Mouse (Mus musculus) T-helper 17 cell (primary cell): ENCODE results near the gene Gm5129.
"Not testable (repeated sequence)": the region's sequence is repeated elsewhere in the genome, so short reads cannot be mapped to it uniquely, and the experiment has no call there.

ENCODE experiments used
- in situ Hi-C, 2 experiments: fragments of 300-600 bp; cut with MboI, MseI; formaldehyde crosslinking; loops; 1 replicate in 1 of 2; 2 replicates in 1 of 2; pipeline ENCODE4 v1.15.1; 2025; ENCODE audit warnings: high pct_unique_total_duplicates in 2 of 2

The Gm5129 gene

DNA sequence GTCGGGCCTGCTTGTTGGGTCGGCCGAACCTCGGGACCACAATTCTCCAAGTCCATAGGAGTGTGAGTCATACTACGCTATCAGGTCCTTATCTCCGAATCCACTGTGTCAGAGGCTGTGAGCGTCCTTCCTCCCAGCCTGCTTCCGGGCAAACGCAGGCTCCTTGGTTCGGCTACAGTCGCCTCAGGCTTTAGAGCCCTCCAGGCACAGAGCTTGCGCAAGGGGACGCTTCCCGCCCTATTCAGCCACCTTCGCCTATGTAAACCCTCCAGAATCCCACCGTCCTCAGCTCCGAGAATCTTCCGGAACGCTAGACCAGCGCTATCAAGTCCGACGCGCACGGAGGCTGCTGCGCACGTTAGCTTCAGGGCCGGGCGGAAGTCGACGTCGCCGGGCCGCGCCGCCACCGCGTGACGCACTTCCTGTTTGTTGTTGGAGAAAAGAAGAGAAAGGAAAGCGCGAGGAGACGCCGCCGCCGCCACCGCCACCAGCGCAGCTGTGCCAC is at the start of gene Gm5129, which contains the start of gene Dnajb6:
Gene Gm5129 (minus strand): TSS at position 380 of the 505 bp plus-strand sequence.
Gene Dnajb6 (plus strand): TSS at position 132 of the 505 bp plus-strand sequence.
- in situ Hi-C loops = no loop called here

DNA sequence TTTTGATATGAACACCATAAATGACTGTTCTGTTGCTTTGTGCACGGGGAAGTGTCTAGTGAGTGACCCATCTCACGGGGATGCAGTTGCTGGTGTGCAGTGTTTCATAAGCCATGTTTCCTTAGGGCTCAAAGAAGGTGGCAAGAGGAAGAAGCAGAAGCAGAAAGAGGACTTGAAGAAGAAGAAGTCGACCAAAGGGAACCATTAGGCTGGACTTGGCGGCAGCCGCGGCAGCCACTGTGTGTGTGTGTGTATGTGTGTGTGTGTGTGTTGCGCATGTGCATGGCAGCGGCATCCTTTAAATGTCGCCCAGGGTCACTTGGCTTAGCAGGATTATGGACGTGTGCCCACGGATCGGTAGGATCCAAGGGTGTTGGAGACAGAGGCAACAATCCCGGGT is 49.2 kb upstream of the Gm5129 start:
- in situ Hi-C loops = not testable (repeated sequence)

DNA sequence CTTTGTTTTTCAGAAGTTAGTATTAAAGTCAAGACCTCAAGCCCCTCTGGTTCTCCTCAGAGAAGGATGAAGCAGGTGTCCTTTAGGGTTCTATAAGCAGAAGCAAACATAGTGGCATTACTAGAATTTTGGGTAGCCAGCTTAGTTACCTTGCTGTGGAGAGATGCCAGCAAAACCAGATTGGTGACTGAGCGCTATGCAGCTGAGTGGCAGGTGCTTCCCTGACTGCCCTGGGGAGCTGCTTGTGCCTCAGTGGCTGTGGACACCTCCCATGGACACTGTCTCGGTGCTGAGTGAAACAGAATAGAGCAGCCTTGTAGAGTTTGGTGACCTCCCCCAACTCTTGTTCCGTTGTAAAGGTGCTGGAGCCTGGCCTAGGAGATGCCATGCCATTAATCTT is 46.5 kb upstream of the Gm5129 start:
- in situ Hi-C loops = no loop called here

DNA sequence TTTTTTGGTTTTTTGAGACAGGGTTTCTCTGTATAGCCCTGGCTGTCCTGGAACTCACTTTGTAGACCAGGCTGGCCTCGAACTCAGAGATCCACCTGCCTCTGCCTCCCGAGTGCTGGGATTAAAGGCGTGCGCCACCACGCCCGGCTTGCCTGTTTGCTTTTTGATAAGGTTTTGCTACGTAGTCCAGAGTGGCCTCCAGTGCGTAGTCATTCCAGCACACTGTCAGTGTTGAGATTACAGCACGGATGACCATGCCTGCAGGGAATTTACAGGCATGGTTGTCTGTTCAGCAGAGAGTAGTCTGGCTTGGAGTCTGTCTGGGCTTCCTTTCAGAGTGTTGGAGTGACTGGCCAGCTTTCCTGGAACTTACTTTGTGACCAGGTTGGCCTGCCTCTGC is 44.0 kb upstream of the Gm5129 start:
- in situ Hi-C loops = not testable (repeated sequence)

GRCm38 (mm10) chr5:29778029-29778428 is 42.3 kb upstream of the Gm5129 start:
- in situ Hi-C loops = no loop called here

GRCm38 (mm10) chr5:29775437-29775836 is 39.7 kb upstream of the Gm5129 start:
- in situ Hi-C loops = no loop called here

DNA sequence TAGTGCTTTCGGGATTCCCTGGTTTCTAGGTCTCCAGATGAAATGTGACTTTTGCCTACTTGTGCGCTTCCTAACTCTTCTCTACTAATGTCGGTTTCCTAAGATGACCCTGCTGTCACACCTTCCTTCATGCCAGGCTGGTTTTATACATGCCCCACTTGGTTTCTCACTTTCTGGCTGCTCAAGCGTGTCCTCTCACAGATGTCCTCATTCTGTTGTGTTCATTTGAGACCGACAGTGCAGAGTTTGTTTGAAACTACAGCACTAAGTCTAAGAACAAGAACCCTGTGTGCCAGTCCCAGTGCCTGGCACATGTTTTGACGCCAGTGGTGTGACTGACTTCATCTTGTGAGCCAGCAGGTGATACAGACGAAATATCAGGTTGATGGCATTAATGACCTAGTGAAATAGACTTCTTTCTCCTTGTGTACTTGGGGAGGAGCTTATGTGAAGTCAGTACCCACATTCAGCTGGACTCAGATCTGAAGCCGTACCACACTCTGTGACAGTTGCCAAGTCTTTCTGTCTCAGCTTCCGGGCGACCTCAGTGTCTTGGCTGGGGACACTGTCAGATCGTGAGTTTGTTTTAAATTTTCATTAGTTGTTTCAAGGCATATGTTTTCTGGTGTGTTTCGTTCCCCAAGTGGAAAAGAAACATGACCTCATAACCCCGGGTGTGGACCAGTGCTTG is 37.9 kb upstream of the Gm5129 start:
- in situ Hi-C loops = no loop called here

DNA sequence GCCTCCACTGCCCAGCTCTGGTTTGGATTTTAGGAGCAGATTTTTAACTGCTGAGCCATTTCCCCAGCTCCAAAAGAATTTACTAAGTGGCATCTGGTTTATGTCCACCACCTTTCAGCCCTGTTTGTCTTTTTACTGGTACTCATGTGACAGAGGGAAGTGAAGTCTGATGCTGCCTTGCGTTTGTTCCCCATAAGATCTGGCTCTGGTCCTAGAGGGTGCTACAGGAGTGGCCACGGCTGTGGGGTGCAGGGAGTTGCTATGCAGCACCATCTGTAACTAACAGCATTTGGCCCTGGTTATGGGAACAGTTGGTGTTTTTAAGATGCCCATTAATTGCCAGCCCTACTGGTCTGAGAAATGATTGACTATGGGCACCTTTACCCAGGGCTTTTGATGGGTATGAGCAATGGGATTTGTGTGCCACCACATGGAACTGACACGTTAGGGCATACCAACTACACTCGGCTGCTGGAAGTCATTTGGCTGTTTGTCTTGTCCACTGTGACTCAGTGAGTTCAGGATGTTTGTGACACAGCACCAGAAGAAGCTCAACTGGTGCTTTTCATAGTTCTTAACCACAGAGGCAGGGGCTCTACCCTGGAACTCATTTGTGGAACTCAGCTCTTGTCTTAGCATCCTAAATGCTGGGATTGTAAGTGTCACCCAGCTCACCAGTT is 37.1 kb upstream of the Gm5129 start:
- in situ Hi-C loops = no loop called here

DNA sequence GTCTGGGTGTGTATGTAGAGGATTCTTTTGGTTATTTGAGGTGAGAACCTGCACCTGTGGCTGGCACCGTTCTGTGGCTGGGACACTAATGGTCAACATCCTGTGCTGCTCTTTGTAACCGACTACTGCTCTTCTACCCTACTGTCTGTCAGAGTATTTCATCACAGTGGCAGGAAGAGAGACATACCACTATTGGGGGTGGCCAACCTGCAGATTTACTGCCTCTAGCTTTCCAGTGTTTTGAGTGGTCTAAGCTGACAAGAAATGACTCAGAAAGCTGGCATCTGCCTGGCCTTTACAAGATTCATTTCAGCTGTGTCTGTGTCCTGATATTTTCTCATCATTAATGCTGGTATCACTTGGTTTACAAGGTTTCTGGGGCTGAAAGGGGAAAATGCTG is 36.3 kb upstream of the Gm5129 start:
- in situ Hi-C loops = no loop called here

DNA sequence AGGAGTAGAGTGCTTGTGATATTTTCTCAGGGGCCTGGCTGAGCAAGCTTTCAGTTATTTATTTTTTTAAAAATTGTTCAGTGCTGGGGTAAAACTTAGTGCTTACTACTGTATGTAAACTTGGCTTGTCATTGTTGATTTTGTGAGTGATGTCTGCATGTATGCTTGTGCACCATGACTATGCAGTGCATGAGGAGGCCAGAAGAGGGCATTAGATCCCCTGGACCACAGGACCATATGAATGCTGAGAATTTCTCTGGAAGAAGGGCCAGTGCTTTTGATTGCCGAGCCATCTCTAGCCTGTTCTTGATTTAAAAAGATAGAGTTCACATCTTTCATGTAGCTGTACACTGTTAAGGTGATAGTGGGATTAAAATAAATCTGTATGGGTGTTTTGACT is 35.2 kb upstream of the Gm5129 start:
- in situ Hi-C loops = no loop called here

DNA sequence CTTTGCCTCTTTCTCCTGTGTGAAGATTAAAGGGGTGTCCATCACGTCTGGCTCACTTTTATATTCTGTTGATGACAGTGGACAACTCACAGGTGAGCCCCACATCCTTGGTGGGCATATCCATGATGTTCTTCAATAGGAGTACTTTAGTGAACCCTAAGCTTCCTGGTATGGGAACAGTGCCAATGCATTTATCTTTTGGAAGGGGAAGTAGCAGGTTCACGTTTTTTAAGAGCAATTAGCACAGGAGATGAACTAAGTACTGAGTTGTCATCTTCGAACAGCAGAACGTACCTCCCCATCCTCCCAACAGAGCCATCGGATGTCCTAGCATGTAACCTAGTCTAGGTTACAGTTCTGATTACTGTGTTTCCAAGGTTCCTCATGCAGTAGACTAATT is 23.6 kb upstream of the Gm5129 start:
- in situ Hi-C loops = no loop called here

DNA sequence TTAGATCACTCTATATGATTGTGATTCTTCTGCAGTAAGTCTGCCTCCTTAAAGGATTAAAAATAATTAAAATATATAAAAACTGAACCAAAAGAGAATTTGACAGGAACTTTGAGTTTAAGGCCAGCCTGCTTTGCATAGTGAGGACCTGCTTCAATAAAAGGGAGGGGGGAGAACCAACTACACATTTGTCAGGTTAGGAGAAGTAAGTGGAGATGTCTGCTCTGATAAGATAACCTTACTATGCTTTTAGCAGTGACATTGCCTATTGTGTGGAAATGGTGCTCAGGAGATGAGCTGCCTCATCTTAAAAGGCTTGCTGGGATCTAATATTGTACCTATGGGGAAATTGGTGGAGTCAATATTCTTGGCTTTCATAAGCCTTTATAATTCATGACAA is 17.2 kb upstream of the Gm5129 start:
- in situ Hi-C loops = no loop called here

DNA sequence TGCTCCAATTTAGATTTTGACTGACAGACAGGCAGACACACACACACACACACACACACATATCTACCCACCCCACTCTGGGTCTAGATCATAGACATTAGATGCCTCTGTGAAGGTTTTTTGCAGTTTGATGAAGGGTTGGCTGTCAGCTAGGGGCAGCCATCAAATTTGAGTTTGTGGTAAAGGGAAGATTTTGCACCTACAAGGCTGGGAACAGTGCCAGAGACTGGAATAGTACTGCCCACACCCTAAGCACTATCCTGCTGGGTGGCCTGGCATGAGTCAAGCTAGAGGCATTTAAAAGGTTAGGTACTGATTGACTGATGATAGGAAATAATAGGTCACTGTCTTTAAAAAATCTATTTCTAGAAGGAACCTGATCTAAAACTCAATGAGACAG is 15.6 kb upstream of the Gm5129 start:
- in situ Hi-C loops = no loop called here

DNA sequence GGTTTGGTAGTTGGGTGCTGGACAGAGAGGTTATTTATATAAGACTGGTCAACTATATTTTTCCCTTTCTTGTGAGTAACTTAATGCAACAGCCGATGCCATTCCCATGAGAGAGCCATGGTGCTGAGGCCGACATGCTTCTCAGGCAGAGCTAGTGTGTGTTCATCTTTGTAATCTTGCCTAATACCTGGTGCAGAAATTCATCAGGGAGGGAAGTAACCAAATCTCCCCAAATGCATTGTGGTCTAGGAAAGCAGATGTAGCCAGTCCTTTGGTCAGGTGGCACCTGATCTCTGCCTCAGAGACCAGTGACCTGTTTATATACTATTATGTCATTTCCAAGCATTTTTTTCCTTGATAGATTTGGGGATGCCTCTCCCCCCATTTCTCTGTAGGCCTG is 11.9 kb upstream of the Gm5129 start:
- in situ Hi-C loops = no loop called here

GRCm38 (mm10) chr5:29741093-29741492 is 5.4 kb upstream of the Gm5129 start:
- in situ Hi-C loops = no loop called here

GRCm38 (mm10) chr5:29740651-29741050 is 4.9 kb upstream of the Gm5129 start:
- in situ Hi-C loops = no loop called here

DNA sequence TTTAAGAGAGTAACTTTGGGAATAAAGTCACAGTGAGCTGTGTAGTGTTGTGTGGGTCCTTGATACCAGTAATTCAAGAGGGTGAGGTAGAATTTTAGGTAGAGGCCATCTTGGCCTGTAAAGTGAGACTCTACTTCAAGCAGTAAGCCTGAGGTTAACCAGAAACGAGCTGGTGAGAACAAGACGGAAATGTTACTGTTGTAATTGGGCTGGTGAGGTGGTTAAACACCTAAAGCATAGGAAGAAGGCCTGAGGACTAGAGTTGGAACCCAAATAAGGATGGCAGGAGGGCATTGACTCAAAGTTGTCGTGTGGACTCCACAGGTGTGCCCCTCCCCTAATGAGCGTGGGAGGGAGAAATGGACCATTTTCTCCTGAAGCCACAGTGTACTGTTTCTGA is 2.3 kb upstream of the Gm5129 start:
- in situ Hi-C loops = no loop called here

GRCm38 (mm10) chr5:29737471-29737870 is 1.7 kb upstream of the Gm5129 start:
- in situ Hi-C loops = no loop called here

- in situ Hi-C loops = no loop called here
Measured at GRCm38 (mm10) chr5:29736942-29737341, 1.2 kb upstream of the Gm5129 start.

DNA sequence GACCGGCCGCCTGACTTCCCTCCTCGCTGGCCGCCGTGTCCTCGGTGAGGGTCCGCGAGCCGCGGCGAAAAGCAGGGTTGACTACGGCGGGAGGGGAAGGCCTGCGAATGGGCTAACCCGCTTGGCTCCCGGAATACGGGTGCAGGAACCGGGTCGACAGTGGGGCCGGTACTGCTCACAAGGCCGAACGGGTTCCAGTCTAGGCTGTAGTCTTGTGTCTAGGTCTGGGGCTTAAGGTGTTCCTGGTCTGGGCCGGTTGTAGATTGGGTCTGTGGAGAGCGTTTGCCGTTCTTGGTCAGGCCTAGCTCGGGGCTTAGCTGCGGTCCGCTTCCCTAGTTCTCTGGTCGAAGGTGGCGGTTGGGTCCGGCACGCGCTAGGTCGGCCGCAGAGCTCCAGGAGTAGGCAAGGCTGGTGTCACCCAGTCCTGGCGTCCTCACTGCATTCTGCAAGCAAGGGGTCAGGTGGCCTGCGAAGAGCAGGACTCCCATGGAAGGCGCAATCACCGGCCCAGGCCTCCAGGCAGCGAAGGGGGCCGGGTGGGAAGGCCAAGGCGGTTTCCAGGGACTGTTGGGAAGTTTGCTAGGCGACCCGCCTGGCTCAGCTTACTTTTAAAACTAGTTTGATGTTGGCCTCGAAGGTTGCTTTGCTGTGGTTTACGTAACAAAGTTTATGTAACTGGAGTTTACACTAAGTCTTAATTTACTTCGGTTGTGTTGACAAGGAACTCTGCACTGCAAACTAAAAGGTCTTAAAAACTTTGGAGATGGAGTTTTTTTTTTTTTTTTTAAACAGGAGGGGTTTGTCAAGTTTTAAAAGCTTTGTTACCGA is 551 bp upstream of the Gm5129 start:
- in situ Hi-C loops = no loop called here

GRCm38 (mm10) chr5:29734831-29735510 is 765 bp downstream of the Gm5129 start:
- in situ Hi-C loops = no loop called here

GRCm38 (mm10) chr5:29726070-29726469 is 9.7 kb downstream of the Gm5129 start:
- in situ Hi-C loops = not testable (repeated sequence)
